Mouse (Mus musculus): Measurements from ENCODE around the gene Nufip2.

GRCm38 (mm10) chr11:77782104-77782815 lies 96.3 kb downstream of the Nufip2 start:
- TF ChIP-seq CTCF (IDR thresholded peaks at IDR 0.05; ENCODE audit: extremely low read depth, insufficient read length, insufficient replicate concordance, low read depth, low read length) (no peak), POLR2A (IDR thresholded peaks at IDR 0.05; ENCODE audit: low read depth, low read length) (no peak)

Measured in small intestine, adult 2 months (tissue).